Mouse (Mus musculus) thymus, postnatal 10 days (tissue): ENCODE measurements around the gene Slc2a5.

ENCODE experiments used
- DNase-seq, 2 experiments: peaks; one replicate each; pipeline ENCODE4 v3.0.0; 2021; ENCODE audit warnings: low spot score in 2 of 2

Gene Slc2a5

DNA sequence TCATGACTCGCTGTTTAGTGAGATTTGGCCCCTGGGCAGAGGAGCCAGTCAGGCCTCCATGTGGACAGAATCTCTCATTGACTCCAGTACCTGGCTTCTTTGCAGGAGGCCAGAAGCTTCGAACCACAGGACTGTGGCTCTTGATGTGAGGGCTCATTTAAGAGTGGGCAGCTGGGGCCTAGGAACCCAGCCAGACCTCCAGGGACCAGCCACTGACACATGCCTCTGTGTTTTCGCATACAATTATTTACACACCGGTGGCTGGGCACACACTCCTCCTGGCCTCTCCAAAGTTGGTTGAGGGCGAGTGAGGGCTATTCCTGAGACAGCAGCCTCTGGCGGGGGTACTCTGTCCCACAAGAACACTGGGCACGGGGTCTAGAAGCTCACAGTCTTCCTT is 21.3 kb downstream of the Slc2a5 start:
- no peak for DNase-seq

DNA sequence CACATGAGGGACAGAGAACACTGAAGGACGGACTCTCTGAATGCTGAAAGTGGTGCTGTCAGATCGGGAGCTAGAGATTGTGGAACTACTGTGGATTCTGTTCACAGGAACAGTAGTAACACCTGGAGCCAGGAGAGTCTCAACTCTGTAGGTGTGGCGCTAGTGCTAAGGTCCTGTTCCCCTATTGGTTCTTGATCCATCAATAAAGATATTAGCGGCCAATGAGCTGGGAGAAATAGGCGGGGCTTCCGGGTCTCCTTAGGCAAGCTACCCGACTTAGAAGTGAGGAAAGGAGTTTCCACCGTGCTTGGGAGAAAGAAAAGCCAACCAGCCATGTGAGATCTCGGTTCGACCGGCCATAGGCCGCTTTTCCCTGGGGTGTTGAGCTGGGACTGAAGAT is 25.2 kb downstream of the Slc2a5 start:
- DNase-seq, result no peak

DNA sequence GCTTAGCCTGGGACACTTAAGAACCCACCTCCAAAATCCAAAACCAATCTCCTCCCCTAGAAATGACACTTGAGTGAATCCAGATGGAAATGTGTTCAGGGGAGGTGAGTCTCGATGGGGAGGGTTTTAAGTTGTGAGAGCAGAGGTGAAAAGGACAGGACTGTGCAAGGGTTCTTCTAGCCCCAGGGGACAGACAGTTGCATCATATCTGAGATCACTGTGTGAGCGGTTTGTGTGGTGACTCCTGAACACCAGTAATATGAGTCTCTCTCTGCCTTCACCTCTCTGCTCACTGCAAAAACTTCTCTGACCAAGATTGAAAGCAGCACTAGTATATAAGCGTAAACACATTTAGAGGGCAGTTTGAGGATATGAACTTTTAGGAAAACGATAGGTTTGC is 27.2 kb downstream of the Slc2a5 start:
- no peak for DNase-seq

DNA sequence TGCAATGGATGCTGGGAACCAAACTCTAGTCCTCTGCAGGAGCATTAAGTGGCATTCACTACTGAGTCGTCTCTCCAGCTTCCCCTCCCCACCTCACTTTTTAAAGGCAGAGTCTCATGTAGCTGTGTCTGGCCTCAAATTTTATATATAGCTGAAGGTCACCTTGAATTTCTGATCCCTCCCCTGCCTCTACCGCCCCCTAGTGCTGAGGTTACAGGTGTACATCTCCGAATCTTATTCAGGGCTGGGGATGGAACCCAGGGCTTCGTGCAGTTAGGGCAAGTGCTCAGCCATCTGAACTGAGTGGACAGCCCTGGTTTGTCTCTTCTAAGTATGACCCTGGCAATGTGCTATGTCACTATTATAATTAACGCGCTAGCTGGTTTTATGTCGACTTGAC is 32.0 kb downstream of the Slc2a5 start:
- peak in 1 of 2 experiments; percentile 16 for DNase-seq

GRCm38 (mm10) chr4:150152483-150152882 is 33.4 kb downstream of the Slc2a5 start:
- DNase-seq, result no peak

DNA sequence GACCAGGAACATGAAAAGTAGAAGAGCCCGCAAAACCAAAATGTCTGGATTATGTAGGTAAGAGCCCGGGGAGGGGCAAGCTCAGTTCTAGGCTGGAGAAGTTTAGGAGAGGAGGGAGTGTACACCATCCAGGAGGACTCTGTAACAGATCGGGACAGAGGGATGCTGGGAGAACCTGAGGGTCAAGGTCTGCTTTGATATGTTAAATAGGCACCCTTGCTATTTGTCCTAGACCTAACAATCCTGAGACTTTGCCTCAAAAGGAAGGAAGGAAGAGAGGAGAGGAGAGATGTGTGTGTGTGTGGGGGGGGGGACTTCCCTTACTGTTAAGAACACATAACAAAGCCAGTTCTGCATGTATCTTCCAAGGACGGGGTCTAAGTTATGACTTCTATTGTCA is 36.2 kb downstream of the Slc2a5 start:
- DNase-seq, result no peak

DNA sequence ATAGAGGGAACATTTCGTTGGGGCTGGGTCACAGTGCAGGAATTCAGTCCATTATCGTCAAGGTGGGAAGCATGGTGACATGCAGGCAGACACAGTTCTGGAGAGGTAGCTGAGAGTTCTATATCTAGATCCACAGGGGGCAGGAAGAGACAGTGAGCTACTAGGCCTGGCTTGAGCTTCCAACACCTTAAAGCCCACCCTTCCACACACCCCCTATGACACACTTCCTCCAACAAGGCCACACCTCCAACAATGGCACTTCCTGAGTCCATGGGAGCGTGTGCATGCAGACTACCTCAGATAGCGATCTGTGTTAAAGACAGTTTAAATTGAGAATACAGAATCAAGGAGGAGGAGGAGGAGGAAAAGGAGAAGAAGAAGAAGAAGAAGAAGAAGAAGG is 36.6 kb downstream of the Slc2a5 start:
- DNase-seq, result no peak

- no peak for DNase-seq
Measured at GRCm38 (mm10) chr4:150157348-150157882, 38.3 kb downstream of the Slc2a5 start.

GRCm38 (mm10) chr4:150159458-150159857 is 40.4 kb downstream of the Slc2a5 start:
- DNase-seq, result no peak

DNA sequence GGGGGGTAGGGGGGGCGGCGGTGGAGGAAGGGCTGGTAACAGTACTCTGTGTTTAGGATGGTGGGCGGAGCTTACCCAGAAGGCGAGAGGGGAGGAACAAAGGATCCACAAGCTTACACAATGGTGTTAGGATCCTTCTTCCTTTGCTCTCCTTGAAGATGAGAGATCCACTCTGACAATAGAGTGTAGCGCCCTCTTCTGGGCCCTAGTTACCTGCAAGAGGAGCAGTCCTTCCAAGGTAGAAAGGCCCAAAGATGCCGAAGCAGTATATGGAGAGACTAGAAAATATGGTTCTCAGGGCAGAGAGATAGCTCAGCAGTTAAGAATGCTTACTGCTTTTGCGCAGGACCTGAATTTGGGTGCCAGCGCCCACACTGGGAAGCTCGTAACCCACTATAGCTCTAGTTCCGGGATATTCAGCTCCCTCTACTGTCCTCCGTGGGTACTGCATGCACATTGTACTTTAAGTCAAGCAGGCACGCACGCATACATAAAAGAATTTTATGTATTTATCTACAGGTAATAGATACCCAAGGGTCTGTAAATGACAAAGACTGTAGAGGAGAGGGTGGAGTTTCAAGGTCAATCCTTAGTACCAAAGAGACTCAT is 43.6 kb downstream of the Slc2a5 start:
- DNase-seq, result no peak

- DNase-seq, result no peak
Measured at GRCm38 (mm10) chr4:150164875-150165274, 45.8 kb downstream of the Slc2a5 start.

DNA sequence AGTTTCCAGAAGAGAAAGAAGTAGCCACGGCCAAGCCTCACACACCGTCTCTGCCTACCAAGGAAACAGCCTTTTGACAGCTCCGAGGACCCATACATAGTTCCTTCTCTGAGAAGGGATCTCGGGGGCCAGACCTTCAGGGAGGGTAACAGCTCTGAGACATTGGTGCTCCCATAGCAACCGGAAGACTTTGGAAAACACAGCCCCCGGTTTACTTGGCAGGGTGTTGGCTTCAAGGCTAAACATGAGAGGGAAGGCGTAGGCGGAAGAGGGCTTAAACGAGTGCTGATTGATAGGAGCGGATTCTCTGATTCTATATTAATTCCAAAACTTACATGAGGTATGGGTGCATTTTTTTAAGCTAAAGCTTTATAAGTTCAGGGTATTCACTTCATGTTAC is 49.3 kb downstream of the Slc2a5 start:
- no peak for DNase-seq

DNA sequence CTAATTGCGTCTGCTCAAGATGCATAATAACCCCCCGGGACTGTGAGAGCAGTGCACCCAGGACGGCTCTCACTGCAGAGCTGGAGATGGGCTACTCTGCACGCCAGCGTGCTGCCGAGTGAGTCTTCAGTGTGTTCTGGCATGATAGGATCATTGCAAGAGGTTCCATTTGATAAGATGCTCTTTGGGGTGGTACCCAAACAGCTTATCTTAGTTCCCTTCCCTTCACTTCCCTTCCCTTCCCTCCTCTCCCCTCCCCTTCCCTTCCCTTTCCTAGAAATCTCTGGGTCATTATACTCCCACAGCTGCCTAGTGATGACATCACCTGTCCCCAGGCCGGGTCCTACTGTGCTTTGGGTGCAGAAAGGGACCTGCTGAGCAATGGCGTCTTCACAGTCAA is 53.0 kb downstream of the Slc2a5 start:
- DNase-seq, result no peak

- peak in 1 of 2 experiments; percentile 31 for DNase-seq
Measured at GRCm38 (mm10) chr4:150173281-150173680, 54.2 kb downstream of the Slc2a5 start.

DNA sequence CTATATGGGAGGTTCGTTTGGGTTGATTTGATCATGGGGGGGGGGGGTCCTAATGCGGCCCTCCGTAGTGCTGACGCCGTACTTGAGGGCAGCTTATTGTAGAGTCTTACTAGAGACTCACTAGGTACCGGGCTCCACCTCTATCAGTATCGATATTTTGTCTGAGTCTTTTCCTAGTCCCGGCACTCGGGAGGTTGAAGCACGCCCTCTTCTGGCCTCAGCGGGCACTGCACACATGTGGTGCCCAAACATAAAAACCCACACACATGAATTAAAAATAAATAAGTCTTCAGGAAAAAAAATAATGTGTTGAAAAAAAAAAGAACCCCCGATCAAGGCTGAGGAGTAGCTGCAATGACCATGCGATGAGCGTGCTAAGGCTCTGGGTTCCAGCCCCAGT is 54.9 kb downstream of the Slc2a5 start:
- no peak for DNase-seq

DNA sequence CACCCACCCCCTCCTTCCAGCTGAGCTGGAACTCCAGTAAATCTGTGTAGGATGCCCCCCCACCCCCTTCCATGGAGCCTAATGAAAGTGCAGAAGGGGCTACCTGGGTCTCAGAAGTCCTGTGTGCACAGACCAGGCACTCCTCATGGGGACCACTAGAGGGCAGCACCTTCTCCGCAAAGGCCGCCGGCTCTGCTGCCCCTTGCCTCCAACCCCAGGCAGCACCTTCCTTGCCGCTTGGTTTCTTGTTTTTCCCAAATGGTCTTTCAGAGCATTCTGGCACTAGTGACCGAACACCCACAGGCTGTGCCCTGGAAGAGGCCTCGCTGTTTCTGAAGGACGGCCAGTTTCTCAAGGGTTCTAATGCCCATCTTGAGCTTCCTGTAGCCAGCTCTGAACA is 57.5 kb downstream of the Slc2a5 start:
- peak in 1 of 2 experiments; percentile 41 for DNase-seq

DNA sequence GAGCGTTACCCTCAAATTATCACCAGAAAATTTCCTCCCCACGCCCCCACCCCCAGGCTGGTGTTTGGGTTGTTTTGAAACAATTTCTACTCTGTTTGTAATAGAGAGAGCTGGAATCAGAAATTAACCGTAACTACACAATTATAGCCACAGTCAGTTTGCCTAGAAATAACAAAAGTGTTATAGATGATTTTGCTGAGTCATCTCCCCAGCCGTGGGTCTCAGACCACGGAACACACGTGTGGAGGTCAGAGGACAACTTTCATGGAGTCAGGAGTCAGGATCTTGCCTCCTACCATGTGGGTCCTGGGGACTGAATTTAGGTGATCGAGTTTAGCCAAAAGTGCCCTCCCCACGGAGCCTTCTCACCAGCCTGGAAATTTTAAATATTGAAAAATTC is 58.0 kb downstream of the Slc2a5 start:
- no peak for DNase-seq

GRCm38 (mm10) chr4:150178131-150178530 is 59.0 kb downstream of the Slc2a5 start:
- no peak for DNase-seq

GRCm38 (mm10) chr4:150181304-150181703 is 62.2 kb downstream of the Slc2a5 start:
- DNase-seq, result no peak

DNA sequence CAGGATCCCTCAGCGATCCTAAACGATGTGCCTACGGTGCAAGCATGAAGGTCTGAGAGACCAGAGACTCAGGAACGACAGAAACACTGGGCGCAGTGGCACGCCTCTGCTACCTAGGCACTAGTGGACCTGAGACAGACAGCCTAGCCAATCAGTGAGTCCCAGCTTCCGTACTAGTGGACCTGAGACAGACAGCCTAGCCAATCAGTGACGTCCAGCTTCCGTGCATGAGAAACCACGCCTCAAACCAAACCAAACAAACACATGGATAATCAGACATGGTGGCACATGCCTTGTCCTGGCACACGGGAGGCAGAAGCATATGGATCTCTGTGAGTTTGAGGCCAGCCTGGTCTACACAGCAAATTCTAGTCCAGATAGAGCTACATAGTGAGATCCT is 69.2 kb downstream of the Slc2a5 start:
- DNase-seq, result no peak

DNA sequence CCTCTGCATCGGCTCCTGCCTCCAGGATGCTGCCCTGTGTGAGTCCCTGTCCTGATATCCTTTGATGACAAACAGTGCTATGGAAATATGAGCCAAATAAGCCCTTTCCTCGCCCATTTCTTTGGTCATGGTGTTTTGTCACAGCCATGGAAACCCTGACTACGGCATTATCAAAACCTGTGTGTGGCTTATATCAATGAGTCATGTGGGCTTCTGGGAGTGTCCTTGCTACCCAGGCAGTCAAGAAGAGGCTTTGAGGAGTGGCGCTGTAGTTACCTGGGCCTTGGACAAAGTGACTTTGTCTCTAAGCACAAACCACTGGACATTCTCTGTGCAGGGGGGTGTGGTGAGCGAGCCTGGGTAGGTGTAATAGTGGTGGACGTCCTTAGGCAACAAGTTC is 73.1 kb downstream of the Slc2a5 start:
- no peak for DNase-seq
